Mouse (Mus musculus): ENCODE measurements at regions not wholly inside any gene's neighbourhood (a gene's known extent, or its start where the extent isn't known, plus 50 kb on each side); places are given as distances from the start of the nearest gene placed in this dataset.

DNA sequence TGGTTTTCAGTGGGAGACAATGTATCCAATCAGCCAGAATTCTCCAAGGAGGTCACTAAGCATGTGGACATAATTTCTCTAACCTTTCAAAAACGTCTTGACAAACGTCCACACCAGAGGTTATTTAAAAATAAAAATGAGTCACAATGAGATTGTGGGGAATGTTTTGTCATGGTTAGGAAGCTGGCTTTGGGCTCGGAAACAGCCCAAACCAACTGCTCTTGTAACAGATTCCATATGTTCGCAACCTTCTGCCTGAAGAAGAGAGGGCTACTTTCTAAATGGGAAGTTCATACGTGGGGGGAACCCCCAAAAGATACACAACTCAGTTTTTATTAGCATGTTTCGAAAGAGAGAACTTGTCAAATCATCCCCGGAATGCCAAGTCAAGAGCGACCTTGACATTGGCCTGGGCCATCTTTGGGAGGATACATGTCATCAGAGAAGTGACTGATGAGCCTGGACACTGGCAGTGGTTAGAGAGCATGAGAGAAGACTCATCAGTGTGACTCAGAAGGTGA, 111.6 kb upstream of the Pik3r1 start:
- DNase-seq (ENCODE audit: extremely low spot score, low spot score) = no peak

DNA sequence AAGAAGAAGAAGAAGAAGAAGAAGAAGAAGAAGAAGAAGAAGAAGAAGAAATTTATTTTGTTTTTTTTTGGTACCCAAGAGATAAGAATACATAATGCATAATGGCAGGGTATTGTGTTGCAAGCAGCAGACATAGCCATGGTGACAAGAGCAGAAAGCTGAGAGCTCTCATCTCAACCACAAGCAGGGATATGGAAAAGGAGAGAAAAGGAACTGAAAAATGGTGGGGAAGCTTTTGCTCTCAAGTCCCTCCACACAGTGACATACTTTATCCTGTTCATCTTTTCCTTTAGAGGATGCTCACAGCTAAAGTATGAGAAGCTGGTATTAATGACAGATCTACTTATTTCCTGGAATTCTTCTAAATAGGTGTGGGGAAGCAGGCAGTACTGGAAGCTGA, 115.2 kb upstream of the Pik3r1 start:
- DNase-seq (ENCODE audit: extremely low spot score, low spot score) = no peak

DNA sequence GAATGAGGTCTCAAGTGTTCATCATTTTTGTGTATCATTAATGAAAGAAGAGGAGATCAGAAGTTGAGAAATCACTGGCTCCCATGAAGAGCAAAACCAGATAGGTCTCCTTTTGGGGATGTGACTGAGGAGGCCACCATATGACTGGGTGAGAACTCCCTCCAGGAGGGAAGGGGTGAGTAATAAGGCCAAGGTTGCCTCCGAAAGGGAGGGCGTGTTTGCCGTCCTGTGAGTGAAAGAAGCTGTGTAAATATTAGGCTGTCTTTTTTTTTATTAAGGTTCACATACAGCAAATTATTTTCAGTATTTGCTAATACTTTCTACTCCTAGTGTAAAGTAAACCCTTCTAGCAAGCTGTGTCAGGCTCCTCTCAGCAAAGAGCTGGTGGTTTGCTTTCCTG, 116.7 kb upstream of the Pik3r1 start:
- DNase-seq (ENCODE audit: extremely low spot score, low spot score) = no peak

DNA sequence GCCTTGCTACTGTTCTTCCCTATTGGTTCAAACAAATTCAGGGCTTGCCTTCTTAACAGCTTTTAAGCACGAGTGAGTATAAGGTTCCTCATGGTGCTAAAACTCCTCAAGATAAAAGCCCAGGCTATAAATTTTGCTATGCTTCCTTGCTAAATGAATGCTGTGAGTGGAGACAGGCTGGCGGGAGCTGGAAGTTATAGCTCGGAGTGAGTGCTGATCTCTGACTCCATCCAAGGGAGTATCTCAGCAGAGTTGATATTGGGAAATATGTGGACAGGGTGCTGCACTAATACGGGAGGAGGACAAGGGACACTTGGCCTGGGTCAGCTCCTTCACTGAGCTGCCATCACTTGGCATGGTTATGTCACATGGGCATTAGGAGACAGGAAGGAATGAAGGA, 123.5 kb upstream of the Pik3r1 start:
- DNase-seq (ENCODE audit: extremely low spot score, low spot score) = no peak

DNA sequence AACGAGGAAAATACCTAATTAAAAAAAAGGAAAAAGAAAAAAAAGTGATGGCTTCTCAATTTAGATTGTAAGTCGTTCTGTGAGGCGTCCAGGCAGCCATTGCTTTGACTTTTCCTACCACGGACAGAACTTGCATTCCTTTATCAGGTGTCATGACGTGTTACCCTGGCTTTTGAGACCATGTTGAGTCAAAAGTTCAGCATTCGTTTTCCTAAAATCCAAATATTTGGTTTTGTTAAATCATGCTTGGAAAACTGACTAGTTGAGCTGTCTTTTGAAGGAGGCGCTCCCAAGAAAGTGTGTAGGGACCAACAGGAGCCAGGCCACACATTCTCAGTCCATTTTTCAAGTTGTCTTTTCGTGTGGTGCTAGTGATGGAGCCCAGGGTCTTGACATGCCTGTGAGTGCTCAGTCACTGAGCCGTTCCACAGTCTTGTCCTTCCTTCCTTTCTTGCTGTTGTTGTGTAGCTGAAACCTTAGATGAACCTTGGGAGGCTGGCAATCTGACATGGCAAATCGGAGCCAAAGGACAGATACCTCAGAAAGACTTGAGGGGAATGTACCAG, 125.1 kb upstream of the Pik3r1 start:
- DNase-seq (ENCODE audit: extremely low spot score, low spot score) = no peak

DNA sequence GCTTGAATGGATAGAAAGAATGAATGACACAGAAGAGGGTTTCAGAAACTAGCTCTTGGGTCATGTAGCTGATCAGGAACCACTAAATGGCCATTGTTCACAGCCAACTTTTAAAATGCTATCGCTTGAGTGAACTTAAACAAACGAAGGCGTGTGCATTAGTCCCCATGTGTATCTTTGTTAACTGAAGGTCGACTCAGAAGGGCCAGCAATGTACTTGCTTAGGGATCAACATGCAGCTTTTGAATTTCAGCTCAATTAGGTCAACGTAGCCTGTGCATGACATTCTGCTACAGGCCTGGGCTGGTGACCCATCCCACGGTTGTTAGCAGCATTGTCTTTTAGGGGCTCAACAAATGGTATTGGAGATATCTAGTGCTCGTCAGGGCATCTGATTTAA, 127.1 kb upstream of the Pik3r1 start:
- DNase-seq (ENCODE audit: extremely low spot score, low spot score) = no peak

DNA sequence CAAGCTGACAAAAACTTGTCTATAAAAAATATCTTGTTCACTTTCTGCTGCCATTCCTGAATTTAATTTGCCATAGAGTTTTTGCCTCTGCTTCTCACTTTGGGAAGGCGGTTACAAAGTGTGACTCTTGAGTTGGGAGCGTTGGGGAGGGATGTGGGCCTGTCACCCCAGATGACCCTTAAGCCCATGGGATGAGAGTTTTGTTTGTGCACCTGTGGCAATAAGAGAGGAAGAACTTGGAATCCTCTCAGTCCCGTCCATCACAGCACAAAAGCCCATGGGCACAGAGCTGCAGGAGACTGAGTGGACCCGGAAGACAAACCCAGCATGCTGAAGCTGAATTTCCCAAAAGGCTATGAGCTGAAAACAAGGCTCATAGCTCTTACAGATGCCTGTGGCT, 127.7 kb upstream of the Pik3r1 start:
- DNase-seq (ENCODE audit: extremely low spot score, low spot score) = no peak

DNA sequence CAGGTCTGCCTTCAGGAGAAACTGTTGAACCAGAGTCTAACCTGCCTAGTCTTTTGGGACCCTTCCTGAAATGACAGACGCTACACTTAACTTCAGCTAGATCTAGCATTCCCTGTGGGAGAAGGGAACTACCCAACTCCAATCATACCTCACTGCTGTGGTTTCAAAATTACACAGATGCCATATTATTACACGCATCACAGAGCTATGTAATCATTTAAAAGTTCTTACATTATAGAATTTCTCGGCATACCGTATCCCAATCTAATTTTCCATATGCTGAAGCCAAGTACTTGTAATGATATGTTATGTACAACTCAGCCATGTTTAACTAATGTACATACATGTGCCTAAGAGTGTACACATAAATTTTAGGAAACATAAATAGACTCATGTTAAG, 128.9 kb upstream of the Pik3r1 start:
- DNase-seq (ENCODE audit: extremely low spot score, low spot score) = no peak

DNA sequence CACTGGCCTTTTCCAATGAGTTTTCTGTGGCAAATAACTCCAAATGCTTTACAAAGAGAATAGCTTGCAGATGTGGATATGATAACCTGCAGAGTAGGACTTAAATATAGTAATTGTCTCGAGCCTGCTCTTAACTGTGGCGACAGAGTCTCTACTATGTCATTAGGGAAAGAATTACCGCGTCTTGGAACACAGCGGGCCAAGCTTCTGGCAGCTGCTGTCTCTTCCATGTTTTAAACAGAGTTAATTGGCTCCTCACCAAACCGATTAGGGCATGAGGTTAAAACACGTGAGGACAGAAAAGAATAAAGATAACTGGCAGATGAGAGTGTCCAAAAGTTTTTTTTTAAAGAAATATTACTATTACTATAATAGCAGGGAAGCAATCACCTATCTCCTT, 134.2 kb upstream of the Pik3r1 start:
- no peak for DNase-seq (ENCODE audit: extremely low spot score, low spot score)

DNA sequence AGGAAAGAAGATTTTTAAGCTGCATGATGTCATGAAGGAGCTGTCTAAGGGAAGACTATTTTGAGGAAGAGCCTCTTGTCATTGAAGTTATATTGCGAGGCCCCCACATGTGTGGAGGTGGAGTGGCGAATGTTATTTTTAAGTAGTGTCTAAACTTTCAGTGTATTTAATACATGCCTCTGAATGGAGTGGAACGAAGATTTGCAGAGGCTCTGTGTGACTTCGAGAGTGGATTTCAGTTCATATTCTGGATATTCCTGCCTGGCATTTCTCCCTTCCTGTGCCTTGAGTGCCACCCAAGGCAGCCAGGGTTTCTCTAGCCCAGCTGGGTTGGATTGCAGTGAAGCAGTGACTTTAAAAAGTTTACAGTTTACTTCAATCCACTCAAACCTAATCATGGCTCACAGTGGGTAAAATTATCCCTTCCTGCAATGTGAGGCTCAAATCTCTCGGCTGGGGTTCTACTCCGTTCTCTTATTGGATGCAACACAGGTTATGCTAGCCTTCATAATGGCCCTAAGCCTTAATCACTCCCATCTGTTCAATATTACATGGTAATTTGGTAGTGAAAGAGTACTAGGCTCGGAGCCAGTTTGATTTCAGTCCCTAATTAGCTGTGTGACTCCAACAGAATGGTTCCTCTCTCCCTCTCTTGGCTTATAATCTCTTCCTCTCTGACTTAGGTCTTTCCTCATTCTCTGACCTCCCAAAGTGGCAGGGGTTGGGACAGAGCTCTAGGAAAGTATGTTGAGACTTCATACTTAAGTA, 138.1 kb upstream of the Pik3r1 start:
- DNase-seq (ENCODE audit: extremely low spot score, low spot score) = no peak

DNA sequence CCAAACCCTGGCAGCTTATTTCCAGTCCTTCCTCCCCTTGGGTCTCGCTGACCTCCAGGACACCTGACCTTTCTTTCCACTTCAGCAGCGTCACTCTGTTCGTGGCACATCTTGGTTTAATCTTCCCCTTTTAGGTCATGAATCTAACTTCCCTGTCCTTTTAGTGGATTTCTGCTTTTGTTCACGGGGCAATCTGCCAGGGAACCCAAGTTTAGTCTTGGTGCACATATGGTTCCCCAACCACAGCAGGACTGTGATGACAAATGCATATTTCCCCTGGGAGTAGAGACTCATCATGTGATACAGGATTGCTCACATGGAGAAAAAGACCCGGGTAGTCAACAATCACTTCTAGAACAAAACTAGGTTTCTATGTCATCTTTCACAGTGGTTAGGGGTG, 141.0 kb upstream of the Pik3r1 start:
- no peak for DNase-seq (ENCODE audit: extremely low spot score, low spot score)

DNA sequence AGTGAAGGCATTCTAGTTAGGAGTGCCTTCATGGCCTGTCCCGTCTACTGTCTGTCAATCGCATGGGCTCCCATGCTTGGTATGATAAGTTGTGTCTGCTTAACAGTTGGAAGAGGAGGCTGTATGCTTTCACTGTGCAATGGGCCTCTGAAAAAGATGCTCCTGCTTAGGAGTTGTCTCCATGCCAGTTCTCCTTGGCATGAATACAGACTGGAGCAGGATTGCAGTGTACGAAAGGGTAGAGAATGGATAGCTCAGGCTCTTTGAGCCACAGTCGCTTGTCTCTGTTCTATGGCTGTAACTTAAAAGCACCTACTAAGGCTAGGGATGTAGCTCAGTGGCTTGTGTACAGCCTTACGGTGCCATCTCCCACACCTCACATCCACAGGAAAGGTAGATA, 142.7 kb upstream of the Pik3r1 start:
- no peak for DNase-seq (ENCODE audit: extremely low spot score, low spot score)

DNA sequence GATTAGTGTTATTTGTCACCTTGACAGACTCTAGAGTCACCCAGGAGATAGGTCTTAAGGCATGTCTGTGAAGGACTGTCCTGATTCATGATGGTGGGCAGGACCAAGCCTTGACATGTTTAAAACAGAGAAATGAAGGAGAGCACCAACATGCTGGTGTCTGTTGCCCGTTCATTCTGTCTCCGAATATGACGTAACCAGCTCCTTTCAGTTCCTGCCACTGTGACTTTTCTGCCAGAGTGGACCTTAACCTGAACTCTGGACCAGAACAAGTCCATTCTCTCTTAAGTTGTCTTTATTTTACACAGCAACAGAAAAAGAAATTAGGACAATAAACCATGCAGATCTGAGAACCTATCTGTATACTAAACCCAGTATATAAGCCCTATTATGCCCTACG, 146.1 kb upstream of the Pik3r1 start:
- DNase-seq (ENCODE audit: extremely low spot score, low spot score) = no peak

DNA sequence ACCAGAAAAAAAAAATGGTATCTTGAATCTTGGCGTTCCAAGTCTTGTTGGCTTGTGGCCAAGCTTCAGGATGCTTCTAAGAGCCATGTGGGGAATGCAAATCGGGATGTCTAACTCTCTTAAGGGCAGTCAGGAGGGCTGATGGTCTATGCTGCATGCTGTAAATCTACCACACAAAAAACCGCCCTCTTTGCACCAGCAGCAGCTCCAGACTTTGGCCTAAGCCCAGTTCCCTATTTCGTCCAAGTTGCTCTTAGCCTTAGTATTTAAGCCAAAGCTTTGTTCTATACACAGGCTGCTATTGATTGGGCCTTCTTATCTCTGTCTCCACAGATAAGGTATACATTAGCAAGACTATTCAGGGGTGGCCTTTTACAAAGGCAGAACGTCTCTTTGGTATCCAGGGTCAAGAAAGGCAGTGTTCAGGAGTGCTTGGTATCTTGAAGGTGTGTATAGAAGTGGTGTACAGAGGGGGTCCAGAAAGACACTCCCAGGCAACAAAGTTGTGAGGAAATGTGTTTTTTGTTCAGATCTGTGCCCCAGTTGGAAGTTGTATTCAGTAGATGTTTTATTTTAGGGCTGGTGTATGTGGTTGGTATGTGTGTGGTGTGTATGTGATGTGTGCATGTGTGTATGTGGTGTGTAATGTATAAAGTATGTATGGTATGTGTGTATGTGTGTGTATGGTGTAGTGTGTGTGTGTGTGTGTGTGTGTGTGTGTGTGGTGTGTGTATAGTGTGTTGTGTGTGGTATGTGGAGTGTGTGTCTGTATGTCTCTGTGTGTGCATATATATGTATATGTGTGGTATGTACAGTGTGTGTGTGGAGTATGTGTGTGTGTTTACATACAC, 146.9 kb upstream of the Pik3r1 start:
- no peak for DNase-seq (ENCODE audit: extremely low spot score, low spot score)

DNA sequence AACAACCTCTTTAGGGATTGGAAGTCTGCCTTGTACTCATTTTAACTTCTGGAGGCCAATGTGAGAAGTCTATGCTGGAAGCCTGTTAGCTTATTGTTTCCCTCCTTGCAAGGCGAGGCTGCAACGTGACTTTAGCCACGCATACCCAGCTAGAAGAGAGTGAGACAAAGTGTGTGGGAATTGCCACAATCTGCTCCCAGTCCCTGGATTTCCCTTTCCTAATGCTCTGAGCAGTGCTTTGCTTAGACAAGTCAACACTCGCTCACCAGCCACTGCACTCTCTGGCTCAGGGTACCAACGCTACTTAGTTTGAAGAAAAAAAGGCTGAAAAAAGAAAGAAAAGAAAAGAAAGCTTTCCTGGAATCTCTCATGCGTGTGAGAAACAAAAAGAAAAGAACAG, 147.5 kb upstream of the Pik3r1 start:
- DNase-seq (ENCODE audit: extremely low spot score, low spot score) = no peak

DNA sequence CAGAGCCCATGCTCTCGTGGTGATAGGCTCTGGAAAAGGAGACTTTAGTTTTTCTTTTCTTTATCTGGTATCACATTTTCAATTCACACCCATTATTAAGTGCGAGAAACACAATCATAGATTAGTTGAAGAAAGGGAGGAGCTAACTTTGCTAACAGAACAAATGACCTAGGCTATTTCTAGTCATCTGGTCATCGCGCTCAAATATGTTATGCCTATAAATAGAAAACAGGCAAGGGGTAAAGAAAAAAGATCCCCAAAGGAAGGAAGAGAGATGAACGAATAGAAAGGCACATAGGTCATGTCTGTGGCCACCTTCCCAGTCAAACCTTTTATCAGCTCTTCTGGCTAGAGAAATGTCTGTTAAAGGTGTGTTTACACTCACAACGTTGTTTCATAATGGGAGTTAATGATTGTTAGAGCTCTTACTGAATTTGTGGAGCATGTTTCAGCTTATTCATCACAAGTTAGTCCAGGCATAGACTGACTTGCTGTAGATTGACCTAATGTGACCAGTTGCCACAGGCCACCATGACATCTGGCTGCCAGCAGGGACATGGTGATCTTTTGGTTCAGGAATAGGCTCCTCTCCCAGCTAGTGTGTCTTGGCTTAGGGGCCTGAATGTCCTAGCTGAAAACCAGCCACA, 148.1 kb upstream of the Pik3r1 start:
- DNase-seq (ENCODE audit: extremely low spot score, low spot score) = no peak

DNA sequence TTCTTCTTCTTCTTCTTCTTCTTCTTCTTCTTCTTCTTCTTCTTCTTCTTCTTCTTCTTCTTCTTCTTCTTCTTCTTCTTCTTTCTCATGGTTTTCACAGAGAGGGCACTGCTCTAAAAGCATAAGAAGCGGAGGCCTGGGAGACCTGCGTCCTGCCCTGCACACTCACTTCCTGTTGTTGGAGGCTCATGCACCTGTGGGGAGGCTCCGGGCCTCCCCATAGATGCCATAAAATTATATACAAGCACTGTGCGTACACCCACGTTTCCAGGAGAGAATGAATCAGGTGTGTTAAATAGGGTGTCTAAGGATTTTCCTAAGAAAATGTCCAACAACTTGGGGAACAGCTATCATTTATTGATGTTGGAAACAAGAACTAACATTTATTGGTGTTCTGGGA, 148.9 kb upstream of the Pik3r1 start:
- no peak for DNase-seq (ENCODE audit: extremely low spot score, low spot score)

DNA sequence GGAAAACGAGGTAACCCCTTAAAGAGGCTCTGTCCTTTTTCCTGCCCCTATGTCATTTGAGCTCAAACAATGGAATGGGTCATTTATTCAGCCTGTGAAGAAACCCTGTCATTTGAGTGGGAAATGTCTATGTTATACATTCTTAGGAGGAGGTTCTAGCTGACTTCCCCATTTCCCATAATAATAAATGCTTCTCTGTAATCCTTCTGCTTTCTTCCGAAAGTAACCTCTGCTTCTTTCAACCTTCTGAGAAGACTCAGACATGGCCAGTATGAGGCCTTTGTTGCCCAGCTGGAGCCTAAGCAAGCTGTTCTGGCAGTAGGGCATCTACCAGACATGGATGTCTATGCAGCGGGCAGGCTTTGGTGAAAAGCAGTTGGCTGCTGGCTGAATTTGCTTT, 150.2 kb upstream of the Pik3r1 start:
- no peak for DNase-seq (ENCODE audit: extremely low spot score, low spot score)

DNA sequence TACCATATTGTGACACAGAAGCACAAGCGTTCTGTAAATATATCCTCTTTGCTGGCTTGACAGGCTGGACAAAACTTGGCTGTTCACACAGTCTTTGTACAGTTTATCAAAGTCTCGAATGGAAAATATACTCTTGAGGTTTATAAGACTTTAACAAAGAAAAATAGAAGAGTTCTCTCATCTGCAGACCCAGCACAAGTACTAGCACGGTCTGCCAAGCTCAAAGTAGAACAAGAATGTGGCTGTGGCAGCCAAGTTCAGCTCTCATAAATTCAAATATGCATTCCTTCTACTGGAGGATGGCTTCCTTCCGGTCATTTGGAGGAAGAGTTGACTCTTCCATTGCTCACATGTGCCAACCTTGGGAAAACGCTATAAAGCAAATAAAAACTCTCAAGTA, 151.2 kb upstream of the Pik3r1 start:
- no peak for DNase-seq (ENCODE audit: extremely low spot score, low spot score)

DNA sequence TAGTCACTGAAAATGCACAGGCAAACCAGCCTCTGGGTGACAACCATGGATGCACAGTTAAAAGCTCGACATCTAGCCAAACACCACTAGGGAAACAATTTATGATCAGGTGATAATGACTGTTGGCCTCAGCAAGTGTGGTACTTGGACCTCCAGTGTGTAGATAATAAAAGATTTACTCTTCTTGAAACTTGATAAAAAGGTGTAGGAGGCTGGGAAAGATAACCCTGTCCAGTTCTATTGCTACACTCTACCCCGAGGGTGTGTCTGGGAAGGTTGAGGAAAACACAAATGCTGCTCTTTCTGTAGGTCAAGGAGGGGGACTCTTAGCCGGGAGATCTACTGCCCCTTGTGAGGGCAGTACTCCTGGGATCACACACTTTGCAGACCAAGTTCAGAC, 152.4 kb upstream of the Pik3r1 start:
- DNase-seq (ENCODE audit: extremely low spot score, low spot score) = no peak

DNA sequence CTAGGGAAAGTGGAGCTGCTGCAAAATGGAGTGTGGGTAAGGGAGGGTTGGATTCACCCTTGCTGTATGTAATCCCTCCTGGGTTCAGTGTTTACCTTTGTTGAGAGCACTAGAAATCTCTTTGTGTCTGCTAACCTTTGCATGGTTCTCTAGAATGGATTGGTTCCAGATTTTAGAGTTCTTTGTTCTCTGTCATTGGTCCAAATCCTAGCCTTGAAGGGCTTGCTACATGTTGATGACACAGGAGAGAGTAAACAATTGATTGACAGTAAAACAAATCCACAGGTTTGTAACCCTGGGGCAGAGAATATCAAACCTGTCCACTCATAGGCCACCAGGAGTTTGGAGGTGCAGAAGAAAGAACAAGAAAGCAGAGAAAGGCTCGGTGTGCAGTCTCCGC, 156.6 kb upstream of the Pik3r1 start:
- no peak for DNase-seq (ENCODE audit: extremely low spot score, low spot score)

DNA sequence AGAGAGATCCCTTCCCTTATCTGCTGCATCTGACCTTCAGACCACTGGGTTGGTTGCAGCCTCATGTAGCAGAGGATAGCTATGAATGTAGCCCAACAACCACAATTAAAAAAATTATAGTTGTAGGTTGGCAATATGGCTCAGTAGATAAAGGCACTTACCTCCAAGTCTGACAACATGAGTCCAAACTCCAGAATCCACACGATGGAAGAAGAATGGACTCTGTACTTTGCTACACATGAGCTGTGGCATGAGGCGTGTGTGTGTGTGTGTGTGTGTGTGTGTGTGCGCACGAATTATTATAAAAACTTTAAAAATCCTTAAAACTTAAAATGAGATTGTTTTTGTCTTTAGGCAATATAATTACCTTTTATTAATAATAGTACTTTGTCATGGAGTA, 163.2 kb upstream of the Pik3r1 start:
- no peak for DNase-seq (ENCODE audit: extremely low spot score, low spot score)

Data from neural tube, embryonic 10.5 days (tissue).